Mouse (Mus musculus): ENCODE data around the gene Keap1. TPM values are rescaled to one million over a fixed set of nuclear protein-coding genes. Genes with fewer than 3 reads are reported as not detected.
"Not testable (repeated sequence)": the region's sequence is repeated elsewhere in the genome, so short reads cannot be mapped to it uniquely, and the experiment has no call there.

Keap1 gene
- polyA plus RNA-seq (2012; rRNA removed) = 58.3 and 59.6 TPM in 2 replicates

DNA sequence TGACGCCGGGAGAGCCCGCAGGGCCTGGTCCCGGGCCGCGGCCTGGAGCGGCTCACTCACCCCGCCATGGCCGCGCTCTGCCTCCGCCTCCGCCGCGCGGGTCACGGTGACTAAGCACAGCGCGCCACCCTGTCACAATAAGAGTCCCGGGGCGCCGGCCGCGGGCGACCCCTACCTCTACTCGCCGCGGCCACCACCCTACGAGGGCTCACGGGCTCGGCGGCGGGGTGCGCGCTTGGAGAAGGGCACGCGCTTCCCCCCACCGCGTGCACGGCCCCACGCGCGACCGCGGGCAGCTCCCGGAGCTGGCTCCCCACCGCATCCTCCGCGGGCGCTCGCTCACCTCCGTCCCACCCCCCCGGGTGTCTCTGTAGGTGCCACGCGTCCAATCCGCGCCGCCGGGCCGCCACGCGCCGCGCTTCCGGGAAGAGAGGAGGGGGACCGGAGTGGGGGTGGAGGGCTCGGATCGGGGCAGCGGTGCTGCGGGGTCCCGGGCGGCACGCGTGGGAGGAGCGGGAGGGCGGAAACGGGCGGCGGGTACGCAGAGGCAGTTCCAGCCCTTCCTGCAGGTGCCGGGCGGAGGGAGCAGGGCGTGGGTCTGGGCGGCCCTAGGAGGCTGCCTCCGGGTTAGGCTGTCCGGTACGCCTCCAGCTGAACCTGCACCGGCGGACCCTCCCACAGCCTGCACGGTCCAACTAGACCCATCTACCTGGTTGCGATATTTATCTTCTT, at the start of gene Keap1:
Gene Keap1 (minus strand): TSS at position 629 of the 732 bp plus-strand sequence.
- DNase-seq (ENCODE audit: extremely low spot score in 1 of 2, low spot score in 1 of 2) = peak in 1 of 2 experiments; percentile 68

DNA sequence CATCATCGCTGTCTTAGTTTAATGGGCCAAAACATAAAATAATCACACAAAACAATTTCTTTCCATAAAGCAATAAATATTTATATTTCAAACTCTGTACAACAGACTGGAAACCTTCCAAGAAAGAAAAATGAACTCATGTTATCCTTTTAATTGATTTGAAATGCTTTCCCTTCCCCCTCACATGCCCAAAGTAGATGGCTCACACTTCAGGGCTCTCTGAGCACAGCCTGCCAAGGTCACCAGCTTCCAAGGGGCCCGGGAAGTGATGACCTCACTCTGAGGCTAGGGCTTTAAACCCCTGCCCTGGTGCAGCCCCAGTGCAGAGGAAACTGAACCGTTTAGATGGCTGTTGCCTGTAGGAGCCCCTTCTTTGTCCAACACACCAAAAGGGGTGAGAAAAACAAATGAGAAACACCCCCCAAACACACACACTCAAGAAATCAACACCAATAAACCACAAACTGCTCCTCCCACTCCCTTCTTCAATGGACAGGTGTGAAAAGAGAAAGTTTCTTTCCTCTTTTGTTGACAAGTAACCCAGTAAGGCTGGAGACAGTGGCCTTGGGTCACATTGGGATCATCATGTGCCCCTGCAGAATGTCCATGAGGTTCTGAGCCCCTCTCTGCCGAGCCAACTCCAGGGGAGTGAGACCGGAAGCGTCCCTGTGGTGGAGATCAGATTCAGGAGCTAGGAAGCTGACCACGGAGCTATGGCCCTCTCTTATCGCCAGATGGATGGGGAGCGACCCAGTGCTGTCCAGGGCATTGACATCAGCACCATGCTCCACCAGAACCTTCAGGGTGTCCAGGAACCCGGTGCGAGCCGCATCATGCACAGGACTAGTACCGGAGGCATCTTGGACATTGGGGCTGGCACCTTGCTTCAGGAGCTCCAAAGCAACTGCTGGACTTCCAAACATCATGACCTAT, 49.5 kb upstream of the Keap1 start:
- no peak for DNase-seq (ENCODE audit: extremely low spot score in 1 of 2, low spot score in 1 of 2)

DNA sequence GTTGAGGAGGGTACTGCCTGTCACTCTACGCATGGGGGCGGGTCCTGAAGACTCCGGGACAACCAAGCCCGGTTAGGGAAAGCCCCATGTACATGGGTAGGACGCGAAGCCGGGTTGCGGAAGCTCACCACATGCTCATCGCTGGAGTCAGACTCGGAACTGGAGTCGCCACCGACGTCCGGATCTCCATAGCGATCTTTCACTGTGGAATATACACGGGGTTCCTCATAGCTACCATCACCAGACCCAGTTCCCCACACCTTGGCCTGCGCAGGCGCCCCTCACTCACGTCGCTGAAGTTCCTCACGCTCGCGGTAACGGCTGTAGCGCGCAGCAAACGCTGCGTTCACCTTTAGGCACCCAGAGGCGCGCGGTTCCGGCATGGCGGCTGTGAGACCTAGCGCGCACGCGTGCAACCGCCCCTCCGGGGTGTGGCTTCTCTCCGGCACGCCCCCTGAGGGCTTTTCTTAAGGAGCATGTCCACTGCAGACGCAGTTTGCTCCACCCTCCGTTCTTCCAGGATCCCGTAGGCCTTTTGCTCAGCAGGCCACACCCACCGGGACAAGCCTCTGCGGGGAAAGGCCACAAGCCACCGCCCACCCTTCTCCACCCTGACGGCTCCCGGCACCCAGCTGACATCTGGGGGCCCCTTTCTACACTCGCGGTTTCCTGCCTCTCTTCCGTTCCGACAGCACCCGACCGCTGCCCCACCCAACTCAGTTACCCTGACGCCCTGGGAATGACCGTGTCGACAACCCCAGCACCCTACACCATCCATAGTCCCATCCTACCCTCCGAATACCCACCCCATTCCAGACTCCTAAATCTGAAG, 48.6 kb upstream of the Keap1 start, which contains the start of gene Kri1:
Gene Kri1 (minus strand): TSS at position 399 of the 832 bp plus-strand sequence.
- DNase-seq (ENCODE audit: extremely low spot score in 1 of 2, low spot score in 1 of 2) = peak; percentile 96 to 98

DNA sequence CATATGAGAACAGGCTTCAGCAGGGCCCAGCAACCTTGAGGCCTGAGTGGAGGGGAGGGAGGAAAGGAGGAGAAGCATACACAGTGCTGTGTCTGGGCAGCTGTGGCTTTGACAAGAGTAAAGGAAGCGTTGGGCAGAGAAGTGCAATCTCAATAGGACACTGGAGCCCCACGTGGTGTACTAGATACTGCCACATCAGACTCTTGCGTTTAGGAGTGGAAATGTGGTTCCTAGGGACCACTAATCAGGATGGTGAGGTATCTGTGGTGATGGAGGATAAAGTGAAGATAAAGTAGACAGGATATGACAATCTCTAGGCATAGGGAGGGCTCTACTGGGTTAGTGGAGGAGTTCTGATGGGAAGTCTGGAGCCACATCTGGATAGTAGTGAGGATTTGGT, 47.6 kb upstream of the Keap1 start:
- no peak for DNase-seq (ENCODE audit: extremely low spot score in 1 of 2, low spot score in 1 of 2)

DNA sequence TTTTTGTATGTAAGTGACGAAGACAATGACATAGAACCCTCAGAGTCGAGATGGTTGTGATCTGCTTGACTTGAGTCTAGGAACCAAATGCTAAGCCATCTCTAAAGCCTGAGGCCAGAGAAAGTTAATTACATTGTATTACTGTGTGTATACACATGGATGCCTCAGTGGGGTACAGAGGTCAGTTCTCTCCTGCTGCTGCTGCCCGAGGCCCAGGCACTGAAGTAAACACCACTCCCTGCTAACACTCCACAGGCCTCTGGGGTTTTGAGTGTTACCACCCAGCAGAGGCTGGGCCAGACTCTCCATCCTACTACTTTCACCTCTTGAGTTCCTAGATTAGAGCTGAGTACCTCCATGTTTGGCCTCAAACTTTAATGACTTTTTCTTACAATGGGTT, 44.8 kb upstream of the Keap1 start:
- no peak for DNase-seq (ENCODE audit: extremely low spot score in 1 of 2, low spot score in 1 of 2)

DNA sequence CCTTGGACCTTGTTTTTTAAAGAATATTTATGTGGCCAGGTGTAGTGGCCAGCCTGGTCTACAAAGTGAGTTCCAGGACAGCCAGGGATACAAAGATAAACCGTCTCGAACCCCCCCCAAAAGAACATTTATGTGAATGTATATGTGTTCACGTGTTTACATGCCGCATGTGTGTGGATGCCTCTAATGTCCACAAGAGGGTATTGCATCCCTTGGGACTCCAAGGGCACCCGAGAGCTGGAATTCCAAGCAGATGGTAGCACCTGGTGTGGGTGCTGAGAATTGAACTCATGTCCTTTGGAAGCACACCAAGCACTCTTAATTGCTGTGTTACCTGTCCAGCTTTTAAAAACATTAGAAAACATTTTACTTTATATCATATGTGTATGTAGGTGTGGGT, 44.4 kb upstream of the Keap1 start:
- DNase-seq (ENCODE audit: extremely low spot score in 1 of 2, low spot score in 1 of 2) = no peak

DNA sequence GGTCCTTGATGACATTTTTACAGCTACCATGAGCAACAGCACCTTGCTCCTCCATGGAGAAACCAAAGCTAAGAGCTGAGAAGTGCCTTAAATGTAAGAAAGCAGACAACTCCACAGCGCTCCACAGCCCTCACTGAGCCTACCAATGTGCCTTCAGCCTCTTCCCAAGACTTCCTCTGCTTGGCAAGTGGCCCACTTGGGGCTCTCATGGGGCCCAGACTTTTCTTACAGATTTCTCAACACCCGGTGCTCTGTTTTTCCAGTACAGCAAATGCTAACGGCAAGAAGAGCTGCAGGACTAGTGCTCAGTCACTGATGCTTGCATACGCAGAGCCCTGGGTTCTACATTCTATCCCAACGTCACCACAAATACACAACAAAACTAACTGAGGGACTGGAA, 38.6 kb upstream of the Keap1 start:
- no peak for DNase-seq (ENCODE audit: extremely low spot score in 1 of 2, low spot score in 1 of 2)

DNA sequence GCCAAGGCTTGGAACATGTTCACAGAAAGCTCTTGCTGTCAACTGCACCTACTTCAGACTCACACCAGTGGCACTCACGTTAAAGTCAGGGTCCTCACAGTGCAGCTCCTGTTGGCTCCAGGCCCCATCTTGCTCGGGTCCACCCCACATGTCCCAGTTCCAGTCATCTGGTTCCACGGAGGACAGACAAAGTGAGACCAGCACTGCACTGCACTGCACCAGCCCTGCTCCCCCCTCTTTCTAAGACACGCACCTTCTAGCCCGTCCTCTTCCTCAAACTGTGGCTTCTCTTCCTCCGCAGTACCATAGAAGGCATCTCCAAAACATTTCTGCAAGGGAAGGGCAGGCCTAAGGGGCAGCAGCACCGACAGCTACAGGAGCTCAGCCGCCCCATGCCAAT, 37.1 kb upstream of the Keap1 start:
- DNase-seq (ENCODE audit: extremely low spot score in 1 of 2, low spot score in 1 of 2) = no peak

DNA sequence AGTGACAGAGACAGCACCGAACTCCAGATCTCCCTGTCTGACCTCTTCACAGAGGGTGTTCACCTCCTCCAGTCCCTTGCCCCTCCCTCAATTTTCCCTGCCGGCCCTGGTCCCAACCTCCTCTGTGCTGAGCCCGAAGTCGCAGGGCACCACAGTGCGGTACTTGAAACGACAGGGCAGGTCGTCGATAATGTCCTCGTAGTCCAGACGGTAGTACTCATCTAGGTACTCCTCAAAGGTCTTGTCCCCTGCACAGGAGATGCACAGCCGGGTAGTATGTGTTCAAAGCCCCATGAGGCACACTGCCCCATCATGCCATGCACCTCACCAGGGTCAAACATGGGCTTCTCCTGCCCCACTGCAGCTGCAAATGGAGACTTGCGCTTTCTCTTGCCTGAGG, 36.6 kb upstream of the Keap1 start:
- DNase-seq (ENCODE audit: extremely low spot score in 1 of 2, low spot score in 1 of 2) = no peak

DNA sequence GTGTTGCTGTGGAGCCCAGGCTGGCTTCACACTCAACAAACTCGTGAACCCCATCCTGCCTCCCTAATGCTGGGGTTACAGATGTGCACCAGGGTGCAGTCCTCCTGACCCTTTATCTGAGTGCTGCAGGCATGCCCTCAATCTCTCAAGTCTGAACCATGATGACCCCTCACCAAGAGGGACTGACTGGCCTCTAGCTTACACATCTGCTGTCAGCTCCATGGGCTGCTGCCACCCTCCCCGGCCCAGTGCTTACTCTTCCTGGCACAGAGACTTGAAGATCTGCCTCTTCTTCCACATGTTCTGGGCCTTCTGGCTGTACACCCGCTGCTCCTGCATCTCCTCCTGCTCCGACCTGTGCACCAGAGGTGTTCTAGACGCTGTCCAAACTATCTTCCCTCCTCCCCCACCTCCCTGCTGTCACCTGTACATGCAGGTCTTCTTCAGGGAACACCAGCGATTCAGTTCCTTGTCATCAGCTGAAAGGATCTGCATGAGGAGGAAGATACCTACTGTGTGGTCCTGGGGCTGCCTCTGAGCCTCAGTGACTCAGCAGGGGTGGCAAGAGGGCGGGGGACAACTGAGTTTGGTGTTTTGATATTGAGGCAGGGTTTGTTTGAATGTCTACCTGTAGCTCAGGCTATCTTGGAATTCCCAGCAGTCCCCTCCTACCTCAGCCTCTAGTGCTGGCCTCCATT, 36.0 kb upstream of the Keap1 start:
- no peak for DNase-seq (ENCODE audit: extremely low spot score in 1 of 2, low spot score in 1 of 2)

DNA sequence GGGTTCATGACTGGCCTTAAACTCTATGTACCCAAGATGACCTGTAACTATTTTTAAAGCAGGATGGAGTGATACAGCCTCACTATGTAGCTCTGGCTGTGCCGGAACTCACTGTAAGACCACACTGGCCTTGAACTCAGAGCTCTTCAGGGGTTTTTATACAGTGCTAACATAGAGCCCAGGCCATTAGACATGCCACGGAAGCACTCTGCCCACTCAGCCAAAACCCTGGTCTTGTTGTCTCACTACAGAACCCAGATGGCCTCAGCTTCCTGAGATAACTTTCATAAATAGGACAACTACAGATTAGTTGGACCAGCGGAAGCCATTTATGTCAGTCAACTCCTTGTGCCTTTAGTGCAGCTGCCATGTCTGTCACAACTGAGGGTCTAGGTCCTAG, 35.2 kb upstream of the Keap1 start:
- no peak for DNase-seq (ENCODE audit: extremely low spot score in 1 of 2, low spot score in 1 of 2)

DNA sequence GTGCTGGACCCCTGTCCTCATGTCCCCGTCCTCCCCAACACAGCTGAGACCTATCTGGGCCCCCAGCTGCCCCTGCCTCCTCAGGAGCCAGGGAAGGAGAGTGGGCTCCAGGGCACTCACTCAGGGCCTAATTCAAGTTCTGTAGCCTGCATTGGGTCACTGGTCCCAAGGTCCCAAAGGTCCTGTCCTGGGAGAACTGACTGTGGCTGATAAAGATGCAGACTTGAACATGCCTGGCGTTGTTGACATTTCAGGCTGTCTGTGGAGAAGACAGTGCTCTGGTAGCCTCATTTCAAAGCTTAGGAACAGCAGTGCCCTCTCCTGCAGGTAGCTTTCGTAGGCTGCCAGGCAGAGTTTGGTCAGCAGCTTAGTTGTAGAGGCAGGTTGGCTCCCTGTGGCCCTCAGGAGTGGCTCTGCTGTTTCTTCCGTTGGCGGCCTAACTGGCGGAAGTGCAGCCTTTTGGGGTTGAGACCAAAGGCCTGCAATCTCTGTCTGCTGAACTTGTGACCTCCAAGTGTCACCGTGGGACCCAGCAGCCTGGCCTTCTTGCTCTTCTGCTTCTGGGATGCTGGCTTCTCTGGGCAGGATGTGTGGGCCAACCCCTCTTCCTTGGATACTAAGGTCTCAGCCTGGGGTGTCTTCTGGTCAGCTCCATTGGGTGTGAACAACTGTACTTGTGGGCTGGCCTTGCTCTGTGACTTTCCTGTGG, 34.5 kb upstream of the Keap1 start:
- no peak for DNase-seq (ENCODE audit: extremely low spot score in 1 of 2, low spot score in 1 of 2)

DNA sequence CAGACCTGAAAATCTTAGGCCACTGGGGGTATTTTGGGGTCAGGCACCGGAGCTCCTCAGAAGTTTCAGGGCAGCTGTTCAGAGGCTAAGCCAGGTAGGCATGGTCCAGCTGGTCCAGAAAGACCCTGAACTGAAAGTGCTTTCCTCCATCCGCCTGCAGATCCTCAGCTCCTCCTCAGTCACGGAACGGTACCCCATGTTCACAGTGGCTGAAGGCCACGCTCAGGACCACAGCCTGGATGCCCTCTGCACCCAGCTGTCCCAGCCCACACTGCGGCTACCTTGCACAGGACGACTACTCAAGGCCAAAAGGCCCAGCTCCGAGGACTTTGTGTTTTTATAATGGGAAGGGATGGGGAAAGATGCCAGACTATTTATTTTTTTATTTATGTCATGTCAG, 33.9 kb upstream of the Keap1 start:
- no peak for DNase-seq (ENCODE audit: extremely low spot score in 1 of 2, low spot score in 1 of 2)

DNA sequence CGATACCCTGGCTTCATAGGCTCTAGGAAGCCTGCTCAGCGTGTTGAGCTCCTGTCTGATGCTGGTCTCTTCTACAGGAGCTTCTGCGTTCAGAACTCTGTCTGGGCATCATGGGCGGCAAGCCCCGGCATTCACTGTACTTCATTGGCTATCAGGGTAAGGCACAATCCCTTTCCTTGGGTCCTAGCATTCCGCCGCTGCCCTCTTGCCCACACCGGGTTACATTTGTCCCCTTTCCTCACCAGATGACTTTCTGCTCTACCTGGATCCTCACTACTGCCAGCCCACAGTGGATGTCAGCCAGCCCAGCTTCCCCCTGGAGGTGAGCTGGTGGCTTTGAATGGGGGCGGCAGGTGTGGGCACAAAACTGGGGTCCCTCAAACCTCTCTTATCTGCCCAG, 33.2 kb upstream of the Keap1 start:
- no peak for DNase-seq (ENCODE audit: extremely low spot score in 1 of 2, low spot score in 1 of 2)

DNA sequence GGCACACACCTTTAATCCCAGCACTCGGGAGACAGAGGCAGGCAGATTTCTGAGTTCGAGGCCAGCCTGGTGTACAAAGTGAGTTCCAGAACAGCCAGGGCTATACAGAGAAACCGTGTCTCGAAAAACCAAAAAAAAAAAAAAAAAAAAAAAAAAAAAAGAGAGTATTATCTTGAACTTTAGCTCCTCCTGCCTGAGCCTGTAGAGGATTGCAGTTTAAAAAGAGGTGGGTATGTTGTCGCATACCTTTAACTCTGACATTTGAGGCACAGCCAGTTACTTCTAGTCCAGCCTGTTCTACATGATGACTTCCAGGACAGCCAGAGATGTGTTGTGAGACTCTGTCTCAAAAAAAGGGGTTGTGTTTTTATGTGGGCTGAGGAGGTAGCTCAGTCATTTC, 30.4 kb upstream of the Keap1 start:
- DNase-seq (ENCODE audit: extremely low spot score in 1 of 2, low spot score in 1 of 2) = not testable (repeated sequence)

DNA sequence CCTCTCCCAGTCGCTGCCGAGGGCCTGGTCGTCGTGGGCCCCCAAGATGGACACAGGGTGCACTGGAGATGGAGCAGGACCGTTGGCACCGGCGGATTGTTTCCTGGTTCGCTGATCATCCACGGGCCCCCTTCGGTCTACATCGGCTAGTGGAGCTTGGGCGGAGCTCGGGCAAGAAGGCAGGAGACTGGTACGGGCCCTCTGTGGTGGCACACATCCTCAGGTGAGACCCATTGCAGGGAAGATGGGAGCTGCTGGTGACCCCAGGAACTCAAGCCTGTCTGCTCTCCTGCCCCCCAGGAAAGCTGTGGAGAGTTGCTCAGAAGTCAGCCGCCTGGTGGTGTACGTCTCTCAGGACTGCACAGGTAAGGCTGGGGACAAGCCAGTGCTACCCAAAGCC, 29.1 kb upstream of the Keap1 start:
- peak in 1 of 2 experiments; percentile 1 for DNase-seq (ENCODE audit: extremely low spot score in 1 of 2, low spot score in 1 of 2)

DNA sequence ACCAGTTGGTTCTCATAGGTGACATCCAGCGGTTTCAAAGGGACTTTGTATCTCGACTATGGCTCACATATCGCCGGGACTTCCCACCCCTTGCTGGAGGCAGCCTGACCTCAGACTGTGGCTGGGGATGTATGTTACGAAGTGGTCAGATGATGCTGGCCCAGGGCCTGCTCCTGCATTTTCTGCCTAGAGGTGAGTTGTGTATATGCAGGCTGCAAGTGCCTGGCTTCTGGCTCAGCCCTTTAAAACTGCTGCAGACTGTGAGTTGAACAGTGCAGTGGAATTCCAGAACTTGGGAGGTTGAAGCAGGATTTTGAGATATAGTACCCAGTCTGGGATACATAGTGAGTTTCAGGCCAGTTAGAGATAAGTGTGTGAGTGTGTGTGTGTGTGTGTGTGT, 27.7 kb upstream of the Keap1 start:
- no peak for DNase-seq (ENCODE audit: extremely low spot score in 1 of 2, low spot score in 1 of 2)

DNA sequence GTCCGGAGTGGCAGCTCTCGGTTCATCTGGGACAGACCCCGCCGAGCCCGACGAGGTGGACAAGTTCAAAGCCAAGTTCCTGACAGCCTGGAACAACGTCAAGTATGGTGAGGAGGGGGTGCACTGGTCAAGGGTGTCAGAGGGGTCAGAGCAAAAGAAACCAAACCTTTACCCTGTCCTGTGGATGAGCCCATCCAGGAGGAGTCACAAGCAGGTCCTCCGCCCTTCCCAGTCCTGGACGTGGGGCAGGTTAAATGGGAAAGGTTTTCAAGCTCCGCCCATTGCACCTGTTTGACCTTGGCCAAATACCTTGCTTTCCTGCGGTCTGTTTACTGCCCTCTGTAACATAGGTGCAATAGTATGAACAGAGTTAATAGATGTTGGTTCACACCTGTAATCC, 26.4 kb upstream of the Keap1 start:
- no peak for DNase-seq (ENCODE audit: extremely low spot score in 1 of 2, low spot score in 1 of 2)

DNA sequence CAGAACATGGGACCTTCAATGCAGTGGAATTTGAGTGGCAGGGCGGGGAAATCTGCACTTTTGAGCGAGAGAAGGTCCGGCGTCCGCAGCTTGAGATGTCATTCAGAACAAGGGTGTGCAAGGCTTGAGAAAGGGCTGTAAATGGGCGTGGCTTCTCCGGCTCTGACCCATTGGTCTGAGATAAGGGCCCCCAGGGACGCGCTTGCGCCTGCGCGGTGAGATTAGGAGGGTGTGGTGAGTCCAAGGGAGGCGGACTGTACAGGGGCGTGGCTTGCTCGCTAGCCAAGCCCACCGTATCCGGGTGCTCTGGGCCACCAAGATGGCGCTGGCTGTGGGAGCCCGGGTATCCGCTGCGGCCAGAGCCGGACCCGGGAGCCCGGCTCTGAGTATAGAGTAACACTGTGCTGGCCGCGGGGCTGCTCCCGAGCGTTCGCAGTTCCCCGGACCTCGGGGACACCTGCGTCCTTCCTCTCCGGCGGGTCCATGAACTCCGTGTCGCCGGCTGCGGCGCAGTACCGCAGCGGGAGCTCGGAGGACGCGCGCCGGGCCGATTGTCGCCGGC, 25.9 kb upstream of the Keap1 start, which contains the start of gene Atg4d:
Gene Atg4d (plus strand): TSS at position 294 of the 562 bp plus-strand sequence.
- DNase-seq (ENCODE audit: extremely low spot score in 1 of 2, low spot score in 1 of 2) = peak; percentile 95 to 97

Measured in frontal cortex, adult 2 months (tissue).